Mouse (Mus musculus) spleen, adult 2 months (tissue): ENCODE data around the gene Gm20388.

Experiments
- CTCF ChIP-seq: fragments of 200-500 bp; IDR thresholded peaks from 2 replicates; pipeline ENCODE4 v1.5.1; 2011; ENCODE audit warnings: mild to moderate bottlenecking, inconsistent platforms; ENCODE audit not compliant: insufficient read depth, insufficient read length, insufficient replicate concordance; ENCODE audit errors: extremely low read depth
- POLR2A ChIP-seq: fragments of 200-500 bp; IDR thresholded peaks from 2 replicates; pipeline ENCODE4 v1.6.1; 2011; ENCODE audit warnings: low read depth, low read length, inconsistent platforms

GRCm38 (mm10) chr8:122745022-122745749 is 2834.5 kb downstream of the Gm20388 start:
- TF ChIP-seq POLR2A (no peak), CTCF (no peak)
